Mouse (Mus musculus) 416B (cell line): ENCODE measurements around the gene Sh3d19.
A peak's percentile ranks its signal among the peaks of the same experiment; 100 is the strongest.
"Not testable (repeated sequence)": the region's sequence is repeated elsewhere in the genome, so short reads cannot be mapped to it uniquely, and the experiment has no call there.

Source experiments
- DNase-seq: peaks from one replicate; pipeline ENCODE4 v3.0.0; 2011; ENCODE audit warnings: low read depth

The Sh3d19 gene

GRCm38 (mm10) chr3:85980036-85980435 is 9.1 kb downstream of the Sh3d19 start:
- no peak for DNase-seq

- not testable (repeated sequence) for DNase-seq
These were observed 10.9 kb downstream of the Sh3d19 start for GRCm38 (mm10) chr3:85981761-85982160.

GRCm38 (mm10) chr3:85984537-85984936 is 13.6 kb downstream of the Sh3d19 start:
- no peak for DNase-seq

DNA sequence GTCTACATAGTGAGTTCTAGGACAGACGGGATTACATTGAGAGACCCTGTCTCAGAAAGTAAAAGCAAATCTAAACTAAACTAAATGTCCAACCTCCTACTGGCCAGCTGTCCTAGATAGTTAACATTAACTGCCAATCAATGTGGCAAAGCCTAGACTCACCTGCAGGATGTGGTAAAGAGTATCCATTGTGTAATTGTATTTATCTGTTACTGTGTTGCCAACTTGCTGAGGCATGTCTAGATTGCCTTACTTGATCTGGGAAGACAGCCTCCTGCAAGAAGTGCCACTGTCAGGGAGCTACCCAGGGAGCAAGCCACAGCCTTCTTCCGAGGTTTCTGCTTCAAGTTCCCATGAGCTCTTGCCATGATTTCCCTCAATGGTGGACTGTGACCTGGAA is 16.3 kb downstream of the Sh3d19 start:
- peak; percentile 8 for DNase-seq

DNA sequence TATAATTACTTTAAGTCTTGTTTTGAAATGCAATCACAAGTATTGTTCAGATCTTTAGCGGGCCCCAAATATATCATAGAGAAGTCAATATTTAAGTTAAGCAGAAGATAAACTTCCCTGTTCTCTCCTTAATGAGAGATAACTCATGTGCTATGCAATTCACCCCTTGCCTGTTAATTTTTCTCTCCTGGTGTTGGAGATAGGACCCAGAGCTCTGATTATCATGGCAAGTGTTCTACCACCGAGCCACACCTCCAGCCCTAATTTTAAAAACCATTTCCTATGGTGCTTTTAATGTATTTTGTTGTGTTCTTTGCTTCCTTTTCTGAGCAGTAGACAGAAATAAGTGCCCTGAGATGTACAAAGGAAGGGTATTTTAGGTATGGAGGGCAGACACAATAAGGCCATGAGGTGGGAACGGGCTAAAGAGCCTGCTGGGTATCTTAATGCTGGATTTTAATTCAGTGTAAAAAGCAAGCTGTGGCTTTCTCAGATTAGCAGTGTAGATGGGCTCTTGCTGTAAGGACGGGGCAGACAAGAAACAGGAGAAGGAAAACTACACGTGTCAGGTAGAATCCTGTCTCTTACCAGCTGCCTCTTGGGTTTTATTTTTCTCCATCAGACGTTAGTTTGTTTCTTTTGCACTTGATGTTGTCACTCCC is 20.4 kb downstream of the Sh3d19 start:
- DNase-seq = no peak

DNA sequence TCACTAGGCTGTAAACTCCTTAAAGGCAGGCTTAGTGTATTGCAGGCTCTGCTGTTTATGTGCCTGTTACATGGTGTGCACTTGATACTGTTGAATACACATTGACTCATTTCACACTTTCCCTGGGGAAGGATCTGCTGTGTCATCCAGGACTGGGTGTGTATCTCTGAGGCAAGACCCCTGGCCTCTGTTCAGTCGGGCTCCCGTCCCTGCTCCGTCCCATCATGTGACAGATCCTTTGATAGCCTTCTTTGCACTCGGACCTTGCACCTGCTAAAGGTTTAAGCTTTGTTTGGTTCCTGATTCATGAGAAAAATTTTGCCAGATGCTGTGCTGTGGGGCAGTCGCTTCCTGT is 20.9 kb downstream of the Sh3d19 start:
- no peak for DNase-seq

DNA sequence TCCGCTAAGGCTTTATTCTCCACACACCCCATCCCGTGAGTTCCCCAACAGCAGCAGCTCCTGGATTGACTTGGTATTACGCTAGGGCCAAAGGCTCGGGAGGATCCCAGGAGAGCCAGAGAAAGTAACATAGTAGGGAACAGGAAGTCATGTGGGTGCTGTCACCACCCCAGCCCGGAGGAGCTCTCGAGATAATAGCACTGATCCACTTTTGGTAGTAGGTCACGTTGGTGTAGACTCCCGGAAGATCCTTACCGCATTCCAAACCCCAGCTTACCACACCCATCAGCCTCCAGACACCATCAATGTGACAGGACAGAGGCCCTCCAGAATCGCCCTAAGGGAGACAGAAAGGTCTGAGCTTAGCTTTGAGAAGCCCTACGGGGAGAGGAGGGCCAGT is 22.8 kb downstream of the Sh3d19 start:
- no peak for DNase-seq

GRCm38 (mm10) chr3:85994645-85995044 is 23.7 kb downstream of the Sh3d19 start:
- no peak for DNase-seq

DNA sequence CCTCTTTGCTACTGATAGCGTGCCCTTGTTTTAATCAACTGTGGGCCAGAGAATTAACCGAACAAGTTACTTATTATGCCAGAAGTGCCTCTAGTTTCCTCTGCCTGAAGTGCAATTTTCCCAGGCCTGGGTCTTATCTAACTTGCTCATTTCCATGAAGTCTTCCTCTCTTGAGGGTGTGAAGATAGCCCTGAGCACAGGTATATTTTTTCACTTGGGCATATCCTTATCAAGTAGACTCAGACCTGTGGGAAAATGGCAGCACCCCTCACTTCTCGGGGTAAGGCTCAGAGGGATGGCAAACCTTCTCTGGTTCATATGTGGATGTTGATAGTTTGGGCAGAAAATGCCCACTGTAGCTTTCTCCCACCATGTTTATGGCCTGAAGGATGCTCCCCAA is 30.4 kb downstream of the Sh3d19 start:
- DNase-seq = no peak

GRCm38 (mm10) chr3:86002423-86002822 is 31.5 kb downstream of the Sh3d19 start, which contains the start of gene Prss48:
Gene Prss48, minus strand, starts transcription at chr3:86002491.
- peak; percentile 17 for DNase-seq

DNA sequence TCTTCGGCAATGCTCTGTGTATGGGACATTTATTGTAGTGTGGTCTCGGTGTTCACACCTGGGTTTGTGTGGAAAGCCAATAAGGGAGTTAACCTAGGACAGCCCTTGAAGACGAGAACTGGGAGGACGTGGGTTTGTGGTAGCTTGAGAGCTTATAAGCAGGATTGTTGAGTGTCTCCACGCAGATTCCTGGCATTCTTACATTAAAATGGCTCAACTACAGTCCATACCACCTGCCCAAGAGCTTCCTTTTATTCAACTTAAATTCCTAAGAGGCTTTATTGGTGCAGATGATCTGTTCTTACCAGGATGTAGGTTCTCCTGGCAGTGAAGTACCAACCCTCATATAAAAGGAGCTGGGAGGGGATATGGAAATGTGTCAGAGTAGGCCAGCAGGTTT is 32.0 kb downstream of the Sh3d19 start:
- no peak for DNase-seq

- DNase-seq = no peak
These were observed 33.8 kb downstream of the Sh3d19 start for GRCm38 (mm10) chr3:86004751-86005150.

DNA sequence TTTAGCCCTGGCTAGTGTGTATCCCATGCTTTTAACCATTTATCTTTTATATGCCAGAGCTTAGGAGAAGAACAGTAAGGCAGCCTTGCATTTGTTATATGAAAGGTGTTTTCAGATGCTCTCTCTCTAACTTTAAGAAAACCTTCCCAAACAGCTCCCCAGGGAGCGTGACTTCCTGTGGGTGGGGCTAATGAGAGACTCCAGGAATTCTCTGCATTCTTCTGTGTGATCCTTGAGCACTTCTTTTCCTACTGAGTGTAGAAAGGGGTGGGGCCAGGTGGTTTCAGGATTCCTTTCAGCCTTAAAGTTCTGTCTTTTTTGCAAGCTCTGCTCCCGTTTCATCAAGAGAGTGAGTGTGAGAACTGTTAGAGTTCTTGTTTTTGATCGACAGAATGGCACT is 39.7 kb downstream of the Sh3d19 start:
- DNase-seq = no peak

DNA sequence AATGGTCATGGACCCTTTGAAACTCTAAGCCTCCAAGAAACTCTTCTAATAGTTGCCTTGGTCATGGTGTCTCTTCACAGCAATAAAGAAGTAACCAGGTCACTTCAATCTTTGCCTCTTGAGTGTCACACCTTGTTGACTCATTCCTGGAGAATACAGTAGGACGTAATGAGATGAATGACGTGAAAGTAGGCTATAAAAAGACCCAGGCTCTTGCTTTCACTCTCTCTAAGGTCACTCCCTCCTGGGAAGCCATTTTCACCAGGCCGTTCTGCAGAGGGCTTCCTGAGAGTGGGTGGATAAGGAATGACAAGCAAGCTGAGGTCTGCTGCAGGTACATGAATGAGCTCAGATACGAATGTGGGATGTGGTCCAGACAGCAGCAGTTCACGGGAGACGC is 40.5 kb downstream of the Sh3d19 start:
- DNase-seq = no peak

- no peak for DNase-seq
These were observed 40.9 kb downstream of the Sh3d19 start for GRCm38 (mm10) chr3:86011833-86012232.

- no peak for DNase-seq
These were observed 42.9 kb downstream of the Sh3d19 start for GRCm38 (mm10) chr3:86013837-86014236.

GRCm38 (mm10) chr3:86016965-86017364 is 46.1 kb downstream of the Sh3d19 start:
- DNase-seq = no peak

DNA sequence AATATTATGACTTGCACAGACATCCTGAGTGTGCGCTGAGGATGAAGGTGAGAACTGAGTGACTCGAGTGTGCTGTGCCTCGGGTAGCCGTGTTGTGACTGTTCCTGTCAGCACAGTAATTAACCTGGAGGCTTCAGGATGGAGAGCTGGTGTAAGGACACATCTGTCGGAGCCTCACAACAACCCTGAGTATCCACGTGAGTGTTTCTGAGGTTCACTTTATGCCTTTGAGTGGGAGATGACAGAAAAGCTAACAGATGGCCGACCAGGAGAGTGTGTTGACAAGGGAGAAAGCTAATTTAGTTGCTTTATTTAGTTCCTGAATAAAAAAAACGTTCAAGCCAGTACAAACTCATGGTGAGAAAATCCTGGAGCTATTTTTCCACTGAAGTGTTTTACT is 46.6 kb downstream of the Sh3d19 start:
- DNase-seq = no peak

DNA sequence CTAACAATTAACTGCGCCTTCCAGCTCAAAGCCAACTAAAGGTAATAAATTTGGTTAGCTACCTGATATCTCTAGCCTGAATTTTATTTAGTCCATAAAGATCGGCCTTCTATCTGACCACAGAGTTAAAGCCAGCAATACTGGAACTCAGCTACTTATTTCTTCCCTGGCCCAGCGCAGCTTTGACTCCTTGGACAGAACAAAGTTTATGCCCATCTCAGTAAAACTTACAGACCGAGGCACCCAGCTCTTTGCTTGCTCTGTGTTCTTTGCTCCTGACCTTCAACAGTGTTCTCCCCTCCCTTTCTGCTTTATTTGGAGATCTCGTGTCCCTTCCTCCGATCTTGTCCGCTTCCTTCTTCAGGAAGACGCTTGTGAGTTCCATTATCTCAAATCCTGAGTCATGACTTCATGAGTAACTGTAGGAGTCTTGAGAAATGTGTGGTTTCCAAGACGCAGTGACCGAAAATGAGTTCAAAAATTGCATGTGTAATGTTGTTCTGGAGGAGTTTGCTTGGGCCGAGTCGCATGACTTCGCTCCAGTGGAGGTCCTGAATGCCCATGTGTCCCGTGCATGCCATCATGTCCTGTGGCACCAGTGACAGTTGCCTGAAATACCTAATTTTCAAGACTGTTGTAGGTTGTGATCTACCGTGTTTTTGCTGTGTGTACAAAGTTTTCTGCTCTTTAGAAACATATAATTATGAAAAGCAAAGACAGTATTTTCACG is 50.2 kb downstream of the Sh3d19 start:
- peak; percentile 71 for DNase-seq

GRCm38 (mm10) chr3:86021651-86022050 is 50.7 kb downstream of the Sh3d19 start:
- no peak for DNase-seq

DNA sequence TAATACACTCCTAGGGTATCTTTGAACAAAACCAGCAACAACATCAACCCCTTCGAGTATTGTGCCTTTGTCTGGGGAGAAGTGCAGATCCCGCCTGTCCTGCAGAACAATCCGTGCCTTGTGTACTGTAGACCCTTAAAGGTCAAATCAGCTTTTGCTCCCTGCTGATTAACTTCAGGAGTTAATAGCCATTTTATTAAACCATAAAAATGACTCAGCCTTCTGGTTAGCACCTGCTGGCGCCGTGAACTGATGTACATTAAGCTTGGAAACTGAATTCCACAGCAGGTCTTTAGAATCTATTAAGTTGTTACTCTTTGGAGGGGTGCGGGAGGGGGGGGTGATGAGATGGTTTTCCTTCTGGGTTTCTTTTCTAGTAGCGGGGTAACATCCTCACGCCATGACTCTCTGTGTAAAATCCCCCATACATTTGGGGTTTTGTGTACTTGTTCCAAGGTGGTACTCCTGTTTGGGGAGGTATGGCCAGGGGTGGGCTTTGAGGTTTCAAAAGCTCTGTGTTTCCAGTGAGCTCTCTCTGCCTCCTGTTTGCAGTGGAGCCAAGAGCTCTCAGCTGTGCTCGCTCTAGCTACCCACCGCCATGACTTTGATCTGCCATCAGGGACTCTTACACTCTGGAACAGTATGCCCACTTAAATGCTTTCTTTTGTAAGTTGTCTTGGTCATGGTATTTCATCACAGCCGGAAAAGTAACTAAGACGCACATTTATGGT is 53.3 kb downstream of the Sh3d19 start:
- no peak for DNase-seq

DNA sequence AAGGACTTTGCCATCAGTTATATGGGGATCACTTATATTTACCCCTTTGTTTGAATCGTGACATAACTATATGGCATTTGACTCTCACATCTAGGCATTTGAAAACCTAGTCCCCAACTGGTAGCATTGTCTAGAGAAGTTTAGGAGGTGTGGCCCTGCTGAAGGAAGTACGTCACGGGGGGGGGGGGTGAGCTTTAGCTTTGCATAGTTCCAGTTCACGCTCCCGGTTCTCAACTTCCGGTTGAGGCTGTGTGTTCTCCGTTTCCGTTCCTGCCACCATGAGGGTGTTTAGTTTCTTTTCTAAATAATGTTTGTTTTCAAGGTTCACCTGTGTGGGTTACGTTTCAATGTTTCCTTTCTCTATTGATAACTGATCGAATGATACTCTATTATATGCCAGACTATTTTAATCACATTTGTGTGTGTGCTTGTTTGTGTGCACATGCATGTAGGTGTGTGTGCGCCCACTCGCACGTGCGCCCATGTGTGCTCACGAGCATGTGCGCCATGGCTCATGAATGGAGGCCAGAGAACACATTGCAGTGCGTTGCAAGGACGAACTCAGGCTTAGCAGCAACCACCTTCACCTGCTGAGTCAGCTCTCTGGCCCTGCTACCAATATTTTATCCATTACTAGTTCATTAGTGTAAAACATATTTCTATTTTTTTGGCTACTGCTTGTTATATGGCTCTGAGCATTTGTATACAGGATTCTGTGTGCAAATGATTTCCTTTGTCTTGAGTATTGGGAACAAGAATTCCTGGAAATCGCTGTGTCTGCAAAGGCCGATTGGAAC is 54.6 kb downstream of the Sh3d19 start:
- DNase-seq = no peak
